Mouse (Mus musculus): ENCODE measurements around the gene Gm20431.
A peak's percentile ranks its signal among the peaks of the same experiment; 100 is the strongest.

Gene Gm20431

DNA sequence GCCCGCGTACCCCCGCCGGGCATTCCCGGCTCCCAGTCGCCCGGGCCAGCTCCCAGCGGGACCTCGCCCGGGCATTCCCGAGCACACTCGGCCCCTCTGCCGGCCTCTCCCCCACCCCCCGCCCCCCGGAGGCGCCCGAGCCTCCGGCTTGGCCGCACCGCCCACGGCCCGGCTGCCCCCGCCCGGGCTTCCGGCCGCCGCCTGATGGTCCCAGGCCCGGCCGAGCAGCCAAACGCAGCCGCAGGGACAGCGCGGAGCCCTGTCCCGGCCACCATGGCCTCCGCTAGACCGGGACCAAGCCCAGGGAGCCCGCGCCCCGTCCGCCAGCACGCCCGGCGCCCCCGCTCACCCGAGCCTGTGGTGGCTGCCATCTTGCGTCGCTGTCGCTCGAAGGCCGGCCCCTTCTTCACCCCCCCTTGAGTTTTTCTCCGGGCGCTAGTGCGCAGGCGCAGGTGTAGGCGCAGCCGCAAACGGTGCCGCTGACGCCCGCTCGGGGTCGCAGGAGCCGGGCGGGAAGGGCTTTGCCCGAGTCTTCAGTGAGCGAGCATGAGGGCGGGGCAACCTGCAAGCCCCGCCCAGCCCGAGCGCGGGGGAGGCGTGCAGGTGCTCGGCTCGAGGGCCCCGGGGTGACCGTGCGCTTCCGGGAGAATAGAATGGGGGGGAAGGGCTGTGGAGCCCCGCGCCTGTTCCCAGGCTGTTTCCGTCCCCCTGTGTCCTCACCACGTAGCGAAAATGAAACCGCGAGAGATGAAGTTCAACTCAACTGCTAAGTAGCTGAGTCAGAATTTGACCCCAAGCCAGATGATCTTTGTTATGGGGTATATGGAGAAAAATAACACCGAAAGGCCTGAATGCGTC, 29.5 kb downstream of the Gm20431 start, which contains the start of gene Ube2v1:
Ube2v1 (minus strand) TSS at position 505 of the 858 bp plus-strand sequence.
- DNase-seq (ENCODE audit: low read depth, low spot score), result peak; percentile 97

GRCm38 (mm10) chr2:167631181-167631590, 30.1 kb downstream of the Gm20431 start:
- no peak for DNase-seq (ENCODE audit: low read depth, low spot score)

GRCm38 (mm10) chr2:167630421-167630820, 30.9 kb downstream of the Gm20431 start:
- DNase-seq (ENCODE audit: low read depth, low spot score), result no peak

- no peak for DNase-seq (ENCODE audit: low read depth, low spot score)
Measured at GRCm38 (mm10) chr2:167629665-167630209, 31.6 kb downstream of the Gm20431 start.

DNA sequence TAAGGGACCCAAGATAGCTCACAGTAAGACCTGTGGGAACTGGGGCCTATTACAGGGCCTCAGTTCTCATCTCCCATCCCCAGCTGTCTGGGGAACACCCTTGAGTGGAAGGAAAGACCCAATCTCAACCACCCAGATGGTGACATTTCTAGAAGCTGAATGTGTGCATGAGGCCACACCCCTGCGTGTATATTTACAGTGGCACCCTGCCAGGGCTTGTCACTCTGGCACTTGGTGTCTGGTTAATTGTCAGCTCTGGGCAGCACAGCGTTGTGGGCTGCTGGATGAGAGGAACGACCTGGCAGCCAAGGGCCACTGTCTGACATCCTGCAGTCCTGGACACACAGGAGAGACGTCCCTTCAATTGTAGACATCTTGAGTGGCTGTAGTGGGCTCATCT, 32.4 kb downstream of the Gm20431 start:
- DNase-seq (ENCODE audit: low read depth, low spot score), result no peak

DNA sequence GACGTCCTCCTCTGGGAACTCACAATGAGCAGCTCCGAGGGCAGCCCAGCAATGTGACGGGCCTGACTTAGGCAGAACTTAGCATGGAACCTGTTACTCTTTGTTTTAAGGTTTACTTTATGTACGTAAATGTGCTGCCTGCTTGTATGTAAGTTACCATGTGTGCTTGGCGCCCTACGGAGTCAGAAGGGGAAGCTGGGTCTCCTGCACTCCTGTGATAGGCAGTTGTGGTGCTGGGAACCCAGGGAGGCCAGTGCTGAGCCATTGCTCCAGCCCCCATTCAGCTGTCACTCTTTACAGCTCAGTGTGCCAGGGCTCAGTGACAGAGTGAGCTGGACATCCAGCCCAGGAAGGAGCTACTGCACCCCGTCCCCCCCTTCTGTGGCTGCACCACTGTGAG, 34.3 kb downstream of the Gm20431 start:
- no peak for DNase-seq (ENCODE audit: low read depth, low spot score)

- DNase-seq (ENCODE audit: low read depth, low spot score), result peak; percentile 33
Measured at GRCm38 (mm10) chr2:167625670-167626069, 35.6 kb downstream of the Gm20431 start.

GRCm38 (mm10) chr2:167624368-167625075, 36.8 kb downstream of the Gm20431 start:
- no peak for DNase-seq (ENCODE audit: low read depth, low spot score)

- DNase-seq (ENCODE audit: low read depth, low spot score), result no peak
Measured at GRCm38 (mm10) chr2:167622965-167623364, 38.3 kb downstream of the Gm20431 start.

GRCm38 (mm10) chr2:167622352-167622751, 38.9 kb downstream of the Gm20431 start:
- DNase-seq (ENCODE audit: low read depth, low spot score), result no peak

DNA sequence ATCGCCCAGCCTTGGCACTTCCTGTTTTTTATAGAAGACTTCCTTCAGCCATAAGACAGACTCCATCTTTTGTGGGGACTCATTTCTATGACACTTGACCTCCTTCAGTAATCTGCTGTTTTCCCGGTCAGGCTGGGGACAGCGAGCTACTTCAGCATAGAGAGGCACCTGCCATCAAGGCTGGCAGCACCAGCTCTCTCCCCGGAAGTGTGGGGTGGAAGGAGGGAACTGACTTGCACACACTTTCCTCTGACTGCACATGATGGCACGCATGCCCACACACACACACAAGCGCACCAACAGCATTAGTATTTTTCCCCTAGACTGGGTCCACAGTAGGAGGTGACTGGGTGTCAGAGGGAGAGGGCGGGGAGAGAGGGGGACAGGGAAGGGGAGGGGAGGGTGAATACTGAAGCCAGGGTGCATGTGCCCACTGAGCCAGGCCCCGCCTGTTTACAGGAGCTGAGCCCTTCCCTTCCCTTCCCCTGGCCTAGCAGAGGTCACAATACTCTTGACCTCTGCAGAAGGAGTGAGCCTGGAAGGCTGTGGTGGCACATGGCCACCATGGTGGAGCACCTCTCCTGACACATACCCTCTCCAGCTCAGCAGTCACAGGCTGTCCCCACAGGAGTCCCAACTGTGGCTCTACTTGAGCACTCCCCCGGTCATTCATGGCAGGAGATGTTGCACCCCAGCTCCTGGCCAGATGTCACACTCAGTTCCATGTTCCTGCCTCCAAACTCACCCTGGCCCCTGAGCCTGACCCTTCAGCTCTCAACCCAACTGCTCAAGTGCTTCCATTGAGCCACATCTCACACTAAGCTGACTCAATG, 39.8 kb downstream of the Gm20431 start:
- DNase-seq (ENCODE audit: low read depth, low spot score), result no peak

DNA sequence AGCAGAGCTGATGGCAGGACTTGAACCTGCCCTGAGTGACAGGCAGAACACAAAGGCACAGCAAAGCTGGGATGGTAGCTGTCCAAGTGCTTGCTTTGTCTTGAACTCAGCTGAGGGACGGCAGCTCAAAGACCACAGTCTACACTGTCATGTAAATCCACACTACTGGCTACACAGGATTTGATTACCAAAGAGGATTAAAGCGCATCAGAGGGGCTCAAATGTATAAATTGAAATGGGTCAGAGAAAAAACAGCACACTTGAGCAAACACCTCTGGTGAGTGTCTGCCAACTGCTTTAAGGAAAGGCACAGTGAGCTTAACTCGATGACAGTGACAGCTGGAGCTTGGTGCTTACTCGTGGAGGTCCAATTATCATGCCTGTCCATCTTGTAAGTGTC, 43.8 kb downstream of the Gm20431 start:
- no peak for DNase-seq (ENCODE audit: low read depth, low spot score)

DNA sequence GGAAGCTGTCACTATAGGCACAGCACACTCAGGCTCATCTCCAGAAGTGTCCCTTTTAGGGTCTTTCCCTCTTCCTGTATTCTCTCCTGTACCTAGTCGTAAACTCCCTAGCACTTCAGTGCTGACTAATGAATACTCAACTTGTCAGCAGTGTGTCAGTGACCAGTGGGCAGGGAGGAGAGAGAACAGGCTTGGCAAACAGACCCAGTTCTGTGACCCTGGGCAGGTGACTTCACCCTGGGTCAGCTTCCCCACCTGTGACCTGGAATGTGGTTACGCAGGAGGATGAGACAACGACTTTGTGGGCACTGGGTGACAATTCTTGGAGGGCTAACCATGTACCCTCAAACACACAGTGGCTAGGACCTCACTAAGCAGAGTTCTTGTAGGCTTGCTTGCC, 44.3 kb downstream of the Gm20431 start:
- no peak for DNase-seq (ENCODE audit: low read depth, low spot score)

- DNase-seq (ENCODE audit: low read depth, low spot score), result peak; percentile 41
Measured at GRCm38 (mm10) chr2:167613335-167613734, 48.0 kb downstream of the Gm20431 start.

DNA sequence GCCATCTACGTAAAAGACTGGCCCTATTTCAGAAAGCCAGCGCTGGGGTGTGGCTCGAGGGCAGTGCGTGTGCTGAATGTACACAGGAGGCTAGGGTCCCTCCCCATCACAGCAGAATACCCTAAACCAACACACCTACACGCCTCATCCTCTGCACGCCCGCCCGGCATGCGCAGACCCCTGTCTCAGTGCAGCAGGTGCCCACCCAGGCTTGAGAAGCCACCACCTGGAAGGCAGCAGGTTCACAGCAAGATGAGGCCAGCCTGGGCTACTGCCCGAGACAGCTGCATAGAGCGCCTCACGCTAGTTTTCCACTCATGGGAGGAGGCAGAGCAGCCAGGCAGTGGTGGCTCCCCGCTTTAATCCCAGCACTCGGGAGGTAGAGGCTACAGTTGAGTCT, 49.2 kb downstream of the Gm20431 start:
- DNase-seq (ENCODE audit: low read depth, low spot score), result no peak

GRCm38 (mm10) chr2:167611287-167611686, 50.0 kb downstream of the Gm20431 start:
- DNase-seq (ENCODE audit: low read depth, low spot score), result peak; percentile 59

DNA sequence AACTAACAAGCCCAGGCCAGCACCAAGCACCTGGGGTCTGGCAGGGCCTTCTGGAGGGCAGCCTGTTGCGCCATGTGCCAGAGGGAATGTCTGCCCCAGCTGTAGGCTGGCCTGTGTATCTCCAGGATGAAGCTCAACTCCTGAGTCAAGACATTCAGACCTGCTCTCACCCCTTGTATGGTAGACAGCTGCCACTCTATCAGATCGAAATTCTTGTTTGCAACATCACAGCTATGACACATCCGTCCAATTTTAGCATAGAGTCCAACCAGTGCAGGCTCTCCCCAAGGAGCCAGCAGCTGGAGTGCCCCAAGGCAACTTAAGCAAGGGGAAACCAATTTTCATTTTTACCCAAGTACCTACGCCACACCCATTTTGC, 54.6 kb downstream of the Gm20431 start:
- no peak for DNase-seq (ENCODE audit: low read depth, low spot score)

DNA sequence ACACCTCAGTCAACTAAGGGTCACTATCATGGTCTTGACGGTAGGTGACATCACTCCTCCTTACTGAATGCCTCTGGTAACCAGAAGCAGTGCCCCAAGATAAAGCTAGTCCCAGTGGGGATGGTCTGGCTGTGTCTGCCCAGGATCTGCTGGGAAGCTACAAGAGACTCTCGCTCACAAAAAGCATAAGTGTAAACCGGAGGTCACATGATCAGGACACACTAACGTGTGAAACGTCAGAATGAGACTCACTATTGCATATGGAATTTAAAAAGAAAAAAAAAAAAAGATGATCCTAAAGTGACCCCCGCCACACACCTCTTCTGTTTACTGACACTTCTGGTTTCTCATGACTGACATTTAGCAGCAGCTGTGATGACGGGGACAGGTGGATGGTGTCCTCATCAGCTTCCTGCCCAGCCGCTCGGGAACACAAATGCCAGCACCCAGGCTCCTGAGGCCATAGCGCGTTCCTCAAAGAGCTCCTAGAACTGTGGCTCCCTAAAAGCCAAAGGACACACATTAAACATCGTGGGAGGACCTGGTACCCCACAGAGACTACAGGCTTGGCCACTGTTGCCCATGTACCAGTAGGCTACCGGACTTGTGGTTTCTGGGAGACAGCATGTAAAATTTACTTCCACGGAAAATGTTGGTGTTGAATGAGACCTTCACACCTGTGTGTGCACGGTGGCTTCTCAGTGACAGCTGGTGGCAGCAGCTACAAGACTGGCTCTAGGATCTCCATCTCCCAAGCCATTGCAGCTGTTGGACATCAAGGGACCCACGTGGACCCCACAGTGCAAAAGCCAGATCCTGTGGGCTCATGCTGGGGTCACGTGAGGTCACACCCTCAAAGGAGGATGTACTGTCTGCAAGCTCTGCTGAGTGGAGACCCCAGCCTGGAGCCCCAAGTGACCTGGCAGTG, 55.2 kb downstream of the Gm20431 start:
- no peak for DNase-seq (ENCODE audit: low read depth, low spot score)

DNA sequence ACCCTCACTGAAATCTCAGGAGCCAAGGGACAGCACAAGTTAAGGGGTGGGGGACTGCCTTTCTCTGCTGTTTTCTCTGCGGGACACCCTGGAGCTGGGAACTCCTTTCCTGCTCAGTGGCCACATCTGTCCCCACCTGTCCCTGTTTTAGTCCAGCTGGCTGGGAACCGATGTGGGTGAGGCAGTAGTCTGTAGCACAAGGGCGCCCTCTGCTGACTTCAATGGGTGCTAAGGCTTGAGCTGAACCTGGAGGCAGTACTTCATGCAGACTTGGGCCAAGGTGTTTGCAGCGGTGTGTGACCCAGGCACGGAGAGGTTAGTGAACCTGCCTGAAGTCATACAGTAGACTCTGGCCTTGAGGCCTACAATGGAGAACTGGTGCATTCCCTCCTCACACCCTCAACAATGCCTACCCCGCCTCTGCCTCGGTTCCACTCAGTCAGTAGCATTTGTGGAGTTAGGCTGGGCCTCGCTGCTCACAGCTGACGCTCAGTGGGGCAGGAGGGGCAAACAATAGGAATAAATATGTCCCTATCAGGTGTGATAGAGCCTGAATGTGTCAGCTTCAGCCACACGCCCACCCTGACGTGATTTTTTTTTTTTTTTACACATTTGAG, 56.0 kb downstream of the Gm20431 start:
- DNase-seq (ENCODE audit: low read depth, low spot score), result peak; percentile 85

- DNase-seq (ENCODE audit: low read depth, low spot score), result no peak
Measured at GRCm38 (mm10) chr2:167602978-167603377, 58.3 kb downstream of the Gm20431 start.

Measured in ES-CJ7 (cell line).